In the genomic region with DNA sequence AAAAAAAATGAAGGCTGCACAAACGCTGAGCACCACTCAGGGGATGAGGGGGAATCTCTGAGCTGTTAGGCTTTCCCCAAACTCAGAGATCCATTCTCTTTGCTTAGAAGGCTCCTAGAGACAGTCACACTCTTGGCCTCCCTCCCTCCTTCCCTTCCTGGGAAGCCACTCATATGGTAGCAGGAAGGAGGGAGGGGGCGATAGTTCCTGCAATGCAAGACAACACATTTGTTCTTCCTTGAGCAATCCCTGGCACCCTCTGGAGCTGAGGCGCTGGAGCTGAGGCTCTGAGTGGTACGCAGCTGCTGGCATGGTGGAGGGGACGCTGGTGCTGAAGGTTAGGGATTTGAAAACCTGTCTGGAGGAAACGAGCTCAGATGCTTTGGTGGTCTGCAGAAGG, we compare ENCODE assay signal across 30 mouse cellular contexts. TPM values are rescaled to one million over a fixed set of nuclear protein-coding genes. Genes with fewer than 3 reads are reported as not detected.
DNase-seq lines count a peak whose midpoint lies in the region; ATAC-seq and TF ChIP-seq lines count a peak whose summit lies in the region.
"Had no signal": no experiment of that assay in that cellular context is flagged by ENCODE, and none has a peak within 500 bp of the region (broad histone marks: within the 10 kb centered on the region; RNA-seq: fewer than 3 reads in every experiment).

No protein-coding gene starts in this region.

- TF ChIP-seq POLR2A in olfactory bulb, adult 2 months (IDR thresholded peaks at IDR 0.05; ENCODE audit: insufficient read depth, low read depth, low read length): no peak

- 55% methylated on average over 6 of the region's 6 CpGs for WGBS in forebrain, postnatal 0 days
- WGBS in forebrain, embryonic 15.5 days: 65% methylated on average over 6 of the region's 6 CpGs
- 68% methylated on average over 6 of the region's 6 CpGs for WGBS in neural tube, embryonic 14.5 days
- 73% methylated on average over 6 of the region's 6 CpGs for WGBS in neural tube, embryonic 15.5 days
- WGBS in olfactory bulb, adult 2 months: 31% methylated on average over 6 of the region's 6 CpGs

- no peak for ATAC-seq in forebrain, postnatal 0 days
- ATAC-seq in forebrain, embryonic 15.5 days (replicated peaks): no peak
- no peak for ATAC-seq in neural tube, embryonic 14.5 days (ENCODE audit: low read depth)
- ATAC-seq in neural tube, embryonic 15.5 days (ENCODE audit: low FRiP score): no peak
- no peak for ATAC-seq in activated CD4-positive, CD25-positive, alpha-beta regulatory T cell, adult 4 months
- ATAC-seq: forebrain, embryonic 13.5 days; inflammation-experienced regulatory T-cells, adult 6 months; liver, embryonic 12.5 days; liver, postnatal 0 days had no signal

- no peaks in the 10 kb centered on the region for H3K27me3 ChIP-seq in forebrain, postnatal 0 days (ENCODE audit: insufficient read depth, low read length)
- H3K27me3 ChIP-seq in forebrain, embryonic 15.5 days: no peaks in the 10 kb centered on the region
- H3K27me3 ChIP-seq in neural tube, embryonic 14.5 days (ENCODE audit: control insufficient read depth, insufficient read depth, low read length): no peaks in the 10 kb centered on the region
- H3K27me3 ChIP-seq in neural tube, embryonic 15.5 days (replicated peaks): no peaks in the 10 kb centered on the region
- H3K27me3 ChIP-seq: CH12.LX; forebrain, embryonic 13.5 days; heart, embryonic 15.5 days; kidney, embryonic 15.5 days; liver, embryonic 12.5 days had no signal

- no peak overlapping the region for H3K9ac ChIP-seq in forebrain, postnatal 0 days
- no peak overlapping the region for H3K9ac ChIP-seq in forebrain, embryonic 15.5 days (replicated peaks)
- no peak overlapping the region for H3K9ac ChIP-seq in neural tube, embryonic 14.5 days (replicated peaks; ENCODE audit: low read depth, low read length)
- H3K9ac ChIP-seq in neural tube, embryonic 15.5 days (replicated peaks): no peak overlapping the region; the same call in 1 of the 2 replicates
- H3K9ac ChIP-seq: forebrain, embryonic 13.5 days; heart, embryonic 15.5 days; kidney, embryonic 15.5 days; liver, embryonic 12.5 days; liver, postnatal 0 days had no signal

- no peak overlapping the region for H3K4me3 ChIP-seq in forebrain, postnatal 0 days (ENCODE audit: low read depth, low read length)
- H3K4me3 ChIP-seq in forebrain, embryonic 15.5 days: no peak overlapping the region
- H3K4me3 ChIP-seq in layer of hippocampus, adult 2 months: no peak overlapping the region
- no peak overlapping the region for H3K4me3 ChIP-seq in neural tube, embryonic 14.5 days (ENCODE audit: low read depth, low read length)
- H3K4me3 ChIP-seq in neural tube, embryonic 15.5 days (replicated peaks): no peak overlapping the region
- no peak overlapping the region for H3K4me3 ChIP-seq in olfactory bulb, adult 2 months (ENCODE audit: insufficient read depth, low read depth, low read length)
- H3K4me3 ChIP-seq: forebrain, embryonic 13.5 days; heart, embryonic 15.5 days; kidney, embryonic 15.5 days; liver, embryonic 12.5 days; myocyte had no signal

- H3K4me1 ChIP-seq in forebrain, postnatal 0 days (ENCODE audit: insufficient read depth): peaks cover 31% of the 10 kb centered on the region
- H3K4me1 ChIP-seq in forebrain, embryonic 15.5 days: peaks cover 57% of the 10 kb centered on the region
- peaks cover 10% of the 10 kb centered on the region; the same call in 1 of the 2 replicates for H3K4me1 ChIP-seq in neural tube, embryonic 14.5 days (ENCODE audit: control insufficient read depth, insufficient read depth, low read length)
- H3K4me1 ChIP-seq in neural tube, embryonic 15.5 days: peaks cover 45% of the 10 kb centered on the region
- H3K4me1 ChIP-seq in olfactory bulb, adult 2 months (ENCODE audit: control insufficient read depth, insufficient read depth, low read length): peaks cover 28% of the 10 kb centered on the region
- H3K4me1 ChIP-seq: heart, embryonic 15.5 days; kidney, embryonic 15.5 days; liver, embryonic 12.5 days had no signal

- no peak for TF ChIP-seq CTCF in forebrain, postnatal 0 days (IDR thresholded peaks at IDR 0.05; ENCODE audit: low read depth)
- TF ChIP-seq CTCF in layer of hippocampus, adult 2 months (conservative IDR thresholded peaks at IDR 0.05): no peak
- TF ChIP-seq CTCF in olfactory bulb, adult 2 months (IDR thresholded peaks at IDR 0.05; ENCODE audit: insufficient read depth, low read depth, low read length): no peak

- 0 out of 2 replicates have a peak overlapping the region, but pooled peaks have one; percentile 9 for H3K27ac ChIP-seq in forebrain, postnatal 0 days (ENCODE audit: low read depth, low read length)
- no peak overlapping the region for H3K27ac ChIP-seq in forebrain, embryonic 15.5 days (replicated peaks)
- H3K27ac ChIP-seq in layer of hippocampus, adult 2 months: peak overlapping the region; percentile 85
- H3K27ac ChIP-seq in neural tube, embryonic 14.5 days (ENCODE audit: low read depth, low read length): peak overlapping the region; percentile 29; the same call in 1 of the 2 replicates
- no peak overlapping the region for H3K27ac ChIP-seq in neural tube, embryonic 15.5 days (replicated peaks)
- H3K27ac ChIP-seq in olfactory bulb, adult 2 months (ENCODE audit: insufficient read depth, low read depth, low read length): peak overlapping the region; percentile 2; the same call in 1 of the 2 replicates
- H3K27ac ChIP-seq: forebrain, embryonic 13.5 days; heart, embryonic 15.5 days; kidney, embryonic 15.5 days; liver, embryonic 12.5 days had no signal

- no peaks in the 10 kb centered on the region for H3K9me3 ChIP-seq in forebrain, postnatal 0 days (ENCODE audit: low read length)
- H3K9me3 ChIP-seq in forebrain, embryonic 15.5 days: no peaks in the 10 kb centered on the region
- no peaks in the 10 kb centered on the region for H3K9me3 ChIP-seq in neural tube, embryonic 14.5 days (ENCODE audit: control insufficient read depth, low read length)
- no peaks in the 10 kb centered on the region for H3K9me3 ChIP-seq in neural tube, embryonic 15.5 days (replicated peaks)
- H3K9me3 ChIP-seq: forebrain, embryonic 13.5 days; heart, embryonic 15.5 days; kidney, embryonic 15.5 days; liver, embryonic 12.5 days had no signal

- no peaks in the 10 kb centered on the region; the same call in 1 of the 2 replicates for H3K36me3 ChIP-seq in forebrain, postnatal 0 days (ENCODE audit: insufficient read depth)
- H3K36me3 ChIP-seq in forebrain, embryonic 15.5 days: no peaks in the 10 kb centered on the region
- H3K36me3 ChIP-seq in neural tube, embryonic 14.5 days (ENCODE audit: control insufficient read depth, insufficient read depth, low read length): no peaks in the 10 kb centered on the region
- H3K36me3 ChIP-seq in neural tube, embryonic 15.5 days: no peaks in the 10 kb centered on the region
- H3K36me3 ChIP-seq: heart, embryonic 15.5 days; kidney, embryonic 15.5 days; liver, embryonic 12.5 days had no signal

- DNase-seq in forebrain, postnatal 0 days: no peak
- DNase-seq in layer of hippocampus, adult 2 months (ENCODE audit: low spot score in 2 of 2): peak in 1 of 2 experiments; percentile 73
- DNase-seq in layer of hippocampus, postnatal 36 days: no peak
- DNase-seq: adrenal gland, adult 8-10 months; cerebellum, adult 8-10 months; cerebellum, postnatal 25 days; gastrocnemius, postnatal 14 days; kidney, adult 11 months; kidney, postnatal 25 days; left cerebral cortex, postnatal 4 days; liver, postnatal 0 days; lung, postnatal 36 days had no signal

- no peak overlapping the region for H3K4me2 ChIP-seq in forebrain, postnatal 0 days (ENCODE audit: low read depth)
- no peak overlapping the region for H3K4me2 ChIP-seq in forebrain, embryonic 15.5 days (replicated peaks)
- no peak overlapping the region for H3K4me2 ChIP-seq in neural tube, embryonic 14.5 days (ENCODE audit: low read depth, low read length)
- no peak overlapping the region for H3K4me2 ChIP-seq in neural tube, embryonic 15.5 days
- H3K4me2 ChIP-seq: forebrain, embryonic 13.5 days; heart, embryonic 15.5 days; kidney, embryonic 15.5 days; liver, embryonic 12.5 days; midbrain, embryonic 11.5 days had no signal

RNA-seq across cellular contexts. Expression of gene Myt1l, which starts 28.7 kb away (rescaled TPM):
- 103 and 114 TPM in 2 replicates for total RNA-seq in forebrain, postnatal 0 days (2014; rRNA removed)
- 167 and 218 TPM in 2 replicates for polyA plus RNA-seq in forebrain, postnatal 0 days (2015; fragmentation: Nextera tagmentation; extraction: Ambion mirVana)
- 246 and 254 TPM in 2 replicates for polyA plus RNA-seq in forebrain, embryonic 15.5 days (2015; fragmentation: Nextera tagmentation; extraction: Ambion mirVana)
- 100 to 1,000 TPM; 228 to 229 TPM for total RNA-seq in layer of hippocampus, adult 2 months (2021)
- 100 to 1,000 TPM; 221 to 228 TPM for total RNA-seq in layer of hippocampus, postnatal 36 days (2021)
- 223 and 265 TPM in 2 replicates for polyA plus RNA-seq in neural tube, embryonic 14.5 days (2014; fragmentation: Nextera tagmentation; extraction: Ambion mirVana)
- 178 and 228 TPM in 2 replicates for polyA plus RNA-seq in neural tube, embryonic 15.5 days (2015; fragmentation: Nextera tagmentation; extraction: Ambion mirVana)
- 369 TPM in 1 of 2 replicates, not detected in the other for polyA plus RNA-seq in olfactory bulb, adult 2 months (2012; ENCODE audit: insufficient read depth, insufficient read length, low replicate concordance, missing spikeins)
- polyA plus RNA-seq in activated CD4-positive, CD25-positive, alpha-beta regulatory T cell, adult 4 months (2017; shearing (Covaris generic)): not detected
- total RNA-seq: gastrocnemius, postnatal 14 days; granulocyte monocyte progenitor cell, adult 5-6 weeks; heart, postnatal 25 days; megakaryocyte, adult 5-6 weeks; neutrophil, adult 5-6 weeks had no signal
- polyA plus RNA-seq: C2C12; liver, embryonic 12.5 days; liver, postnatal 0 days had no signal

Comparison
In these comparisons a context has a peak if more than half of its experiments do, and no peak if none do; other contexts are left out.
1. H3K27ac ChIP-seq: peak in forebrain, postnatal 0 days (single experiment), layer of hippocampus, adult 2 months (single experiment), neural tube, embryonic 14.5 days (single experiment) and olfactory bulb, adult 2 months (single experiment); none in forebrain, embryonic 15.5 days (single experiment) and neural tube, embryonic 15.5 days (single experiment).
2. RNA of gene Myt1l, which starts 28.7 kb away (polyA plus RNA-seq): 369 TPM in olfactory bulb, adult 2 months, 223 to 265 TPM in neural tube, embryonic 14.5 days, 246 to 254 TPM in forebrain, embryonic 15.5 days, 178 to 228 TPM in neural tube, embryonic 15.5 days and 167 to 218 TPM in forebrain, postnatal 0 days; not detected in activated CD4-positive, CD25-positive, alpha-beta regulatory T cell, adult 4 months; every median in the first group is over 10 times any median in the second.